In the genomic region with DNA sequence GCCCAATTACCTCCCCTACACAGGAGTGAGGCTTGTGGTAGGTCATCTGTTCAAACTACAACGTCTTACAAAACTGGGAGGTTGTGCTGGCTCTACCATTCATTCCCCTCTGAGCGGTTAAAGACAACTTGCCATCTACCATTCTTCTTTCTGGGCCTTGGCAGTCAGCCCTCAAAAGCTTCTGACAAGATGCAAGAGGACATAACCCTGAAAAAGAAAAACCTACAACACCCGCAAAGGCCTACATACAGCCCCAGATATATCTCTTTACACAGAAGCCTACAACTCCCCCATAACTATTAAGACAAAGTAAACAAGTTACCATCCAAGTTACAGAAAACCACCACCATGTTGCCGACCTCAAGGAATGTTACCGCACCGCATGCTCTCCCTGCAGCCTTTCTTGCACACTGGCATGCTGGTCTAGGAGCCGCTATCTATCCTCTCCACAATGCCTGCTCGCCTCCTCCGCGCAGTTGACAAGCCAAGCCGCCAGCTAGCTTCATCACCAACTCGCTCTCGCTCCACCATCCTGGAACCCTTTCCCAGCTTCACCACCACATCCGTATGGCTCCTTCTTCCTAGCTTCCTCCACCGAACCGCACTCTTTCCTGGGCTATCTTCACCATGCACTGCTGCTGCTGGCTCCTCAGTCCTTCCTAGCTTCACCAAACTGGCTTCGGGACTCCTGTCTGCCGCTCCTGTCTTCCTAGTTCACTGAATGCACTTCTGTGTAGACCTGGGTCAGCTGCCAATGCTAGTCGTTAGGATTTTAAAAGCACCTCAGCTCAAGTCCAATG, we compare ENCODE assay signal across 8 mouse cellular contexts. TPM values are rescaled to one million over a fixed set of nuclear protein-coding genes. Genes with fewer than 3 reads are reported as not detected.
DNase-seq lines count a peak whose midpoint lies in the region; ATAC-seq and TF ChIP-seq lines count a peak whose summit lies in the region.

No protein-coding gene starts in this region.

- peaks cover 45% of the 10 kb centered on the region for H3K36me3 ChIP-seq in liver, embryonic 16.5 days (ENCODE audit: control insufficient read depth, insufficient read depth)
- H3K36me3 ChIP-seq in stomach, postnatal 0 days (ENCODE audit: control insufficient read depth, insufficient read depth, low read length): 0 out of 2 replicates have a peak, but pooled peaks cover 6% of the 10 kb centered on the region

- H3K4me3 ChIP-seq in liver, embryonic 16.5 days (ENCODE audit: low read depth, low read length): peak overlapping the region; percentile 73
- H3K4me3 ChIP-seq in stomach, postnatal 0 days (ENCODE audit: low read depth, low read length): peak overlapping the region; percentile 69

- TF ChIP-seq EP300 in stomach, postnatal 0 days (optimal IDR thresholded peaks at IDR 0.05): no peak

- H3K9ac ChIP-seq in liver, embryonic 16.5 days (ENCODE audit: low read depth, low read length): peak overlapping the region; percentile 83
- peak overlapping the region; percentile 88 for H3K9ac ChIP-seq in stomach, postnatal 0 days (ENCODE audit: low read length)

- 0% methylated on average over 19 of the region's 19 CpGs for WGBS in liver, embryonic 16.5 days (ENCODE audit: insufficient replicate concordance)
- 0% methylated on average over 19 of the region's 19 CpGs for WGBS in stomach, postnatal 0 days

- peak overlapping the region; percentile 69 for H3K4me2 ChIP-seq in liver, embryonic 16.5 days (ENCODE audit: low read depth, low read length)
- H3K4me2 ChIP-seq in stomach, postnatal 0 days (replicated peaks; ENCODE audit: low read depth): peak overlapping the region; percentile 61

- DNase-seq in CD4-positive, CD25-positive, alpha-beta regulatory T cell, adult 2 months (ENCODE audit: low read depth, low spot score): peak; percentile 63
- peak; percentile 53 for DNase-seq in 416B (ENCODE audit: low read depth)
- peak; percentile 26 to 46 for DNase-seq in cerebellum, postnatal 36 days
- DNase-seq in heart, postnatal 4 days: peak; percentile 48
- peak; percentile 63 for DNase-seq in stomach, postnatal 0 days (ENCODE audit: low spot score)
- DNase-seq in right cerebral cortex, postnatal 25 days: no peak

- TF ChIP-seq CTCF in stomach, postnatal 0 days (IDR thresholded peaks at IDR 0.05; ENCODE audit: low read depth): no peak

- H3K9me3 ChIP-seq in liver, embryonic 16.5 days (replicated peaks; ENCODE audit: control insufficient read depth, low read length): no peaks in the 10 kb centered on the region
- no peaks in the 10 kb centered on the region for H3K9me3 ChIP-seq in stomach, postnatal 0 days (ENCODE audit: control insufficient read depth, low read length)

- peaks cover 40% of the 10 kb centered on the region for H3K4me1 ChIP-seq in liver, embryonic 16.5 days (ENCODE audit: control insufficient read depth, low read depth, low read length)
- H3K4me1 ChIP-seq in stomach, postnatal 0 days (replicated peaks; ENCODE audit: control insufficient read depth, insufficient read depth): peaks cover 7% of the 10 kb centered on the region; the same call in 1 of the 2 replicates

- no peak for ATAC-seq in CD4-positive, CD25-positive, alpha-beta regulatory T cell, adult 4 months
- no peak for ATAC-seq in liver, embryonic 16.5 days (ENCODE audit: low read depth)
- ATAC-seq in stomach, postnatal 0 days (ENCODE audit: low FRiP score, low TSS enrichment): no peak

- peak overlapping the region; percentile 94 for H3K27ac ChIP-seq in liver, embryonic 16.5 days (ENCODE audit: low read length)
- peak overlapping the region; percentile 88 for H3K27ac ChIP-seq in stomach, postnatal 0 days (replicated peaks)

- H3K27me3 ChIP-seq in liver, embryonic 16.5 days (ENCODE audit: control insufficient read depth, insufficient read depth, low read depth, low read length): no peaks in the 10 kb centered on the region
- no peaks in the 10 kb centered on the region for H3K27me3 ChIP-seq in stomach, postnatal 0 days (ENCODE audit: control insufficient read depth, insufficient read depth, low read length)

RNA-seq across cellular contexts. Expression of gene Scyl1, which starts 29.6 kb away (rescaled TPM):
- polyA plus RNA-seq in CD4-positive, CD25-positive, alpha-beta regulatory T cell, adult 4 months (2017; shearing (Covaris generic)): 10 to 100 TPM; 15.1 to 19.4 TPM
- 10 to 100 TPM; 60.6 to 69.0 TPM for total RNA-seq in heart, postnatal 4 days (2021)
- polyA plus RNA-seq in liver, embryonic 16.5 days (2015; fragmentation: Nextera tagmentation; extraction: Ambion mirVana): 19.3 and 21.5 TPM in 2 replicates
- polyA plus RNA-seq in stomach, postnatal 0 days (2015; fragmentation: Nextera tagmentation; extraction: Ambion mirVana): 38.1 and 40.9 TPM in 2 replicates
